Comparison of ENCODE assay signal across 34 mouse cellular contexts in genomic region chr13:23694956-23695355, GRCm38 (mm10). TPM values are rescaled to one million over a fixed set of nuclear protein-coding genes. Genes with fewer than 3 reads are reported as not detected.
"Had no signal": no experiment of that assay in that cellular context is flagged by ENCODE, and none has a peak within 500 bp of the region (broad histone marks: within the 10 kb centered on the region; RNA-seq: fewer than 3 reads in every experiment).

No protein-coding gene starts in this region.

- H3K4me2 ChIP-seq: hindbrain, embryonic 14.5 days; intestine, embryonic 15.5 days had no signal

- H3K27ac ChIP-seq: heart, adult 2 months; heart, embryonic 13.5 days; hindbrain, embryonic 12.5 days; hindbrain, embryonic 14.5 days; intestine, embryonic 15.5 days; layer of hippocampus, adult 2 months; left cerebral cortex, adult 2 months; limb, embryonic 15.5 days had no signal

- H3K27me3 ChIP-seq: heart, embryonic 13.5 days; heart, embryonic 15.5 days; hindbrain, embryonic 12.5 days; intestine, embryonic 15.5 days; limb, embryonic 13.5 days; limb, embryonic 15.5 days had no signal

- H3K9ac ChIP-seq: forebrain, postnatal 0 days; heart, embryonic 15.5 days; hindbrain, embryonic 12.5 days; hindbrain, embryonic 14.5 days; intestine, embryonic 15.5 days; limb, embryonic 13.5 days; limb, embryonic 15.5 days had no signal

- H3K4me3 ChIP-seq: heart, adult 2 months; heart, embryonic 13.5 days; heart, embryonic 15.5 days; hindbrain, embryonic 12.5 days; intestine, embryonic 15.5 days; layer of hippocampus, adult 2 months; left cerebral cortex, adult 2 months; limb, embryonic 15.5 days had no signal

- H3K9me3 ChIP-seq: heart, embryonic 13.5 days; heart, embryonic 15.5 days; hindbrain, embryonic 10.5 days; hindbrain, embryonic 12.5 days; intestine, embryonic 15.5 days; limb, embryonic 13.5 days; limb, embryonic 15.5 days had no signal

- ATAC-seq: forebrain, postnatal 0 days; hindbrain, embryonic 16.5 days; inflammation-experienced regulatory T-cells, adult 6 months; intestine, embryonic 15.5 days; intestine, postnatal 0 days had no signal

- H3K36me3 ChIP-seq: heart, embryonic 13.5 days; heart, embryonic 15.5 days; hindbrain, embryonic 10.5 days; hindbrain, embryonic 12.5 days; intestine, embryonic 15.5 days; limb, embryonic 13.5 days; limb, embryonic 15.5 days had no signal

- DNase-seq: forebrain, postnatal 0 days; gastrocnemius, postnatal 14 days; heart, adult 2 months; heart, postnatal 14 days; heart, postnatal 4 days; kidney, adult 18-20 months; kidney, adult 8-10 months; kidney, postnatal 10 days; kidney, postnatal 25 days; kidney, postnatal 4 days had no signal

RNA-seq across cellular contexts. Expression of gene Hist1h1t, which starts 0.7 kb away (rescaled TPM):
- total RNA-seq: gastrocnemius, adult 18-20 months; gastrocnemius, adult 8-10 months; gastrocnemius, postnatal 14 days; granulocyte monocyte progenitor cell, adult 5-6 weeks; heart, adult 2 months; layer of hippocampus, adult 2 months; layer of hippocampus, postnatal 10 days; layer of hippocampus, postnatal 25 days; left cerebral cortex, adult 2 months; left cerebral cortex, postnatal 36 days had no signal
- polyA plus RNA-seq: forebrain, postnatal 0 days; heart, adult 2 months; heart, embryonic 11.5 days; heart, embryonic 13.5 days; heart, postnatal 0 days; hindbrain, embryonic 10.5 days; hindbrain, embryonic 12.5 days; hindbrain, embryonic 14.5 days; hindbrain, embryonic 16.5 days; inflammation-experienced regulatory T-cells, adult 6 months; intestine, embryonic 15.5 days; intestine, postnatal 0 days; kidney, embryonic 14.5 days; kidney, embryonic 16.5 days; limb, embryonic 11.5 days; limb, embryonic 15.5 days had no signal
